ENCODE assay signal across 22 mouse cellular contexts in genomic region chr5:65794202-65794601, GRCm38 (mm10). TPM values are rescaled to one million over a fixed set of nuclear protein-coding genes. Genes with fewer than 3 reads are reported as not detected.
A peak's percentile ranks its signal among the peaks of the same experiment; 100 is the strongest.
DNase-seq lines count a peak whose midpoint lies in the region; ATAC-seq and TF ChIP-seq lines count a peak whose summit lies in the region.
"Had no signal": no experiment of that assay in that cellular context is flagged by ENCODE, and none has a peak within 500 bp of the region (broad histone marks: within the 10 kb centered on the region; RNA-seq: fewer than 3 reads in every experiment).

No protein-coding gene starts in this region.

- DNase-seq in embryonic facial prominence, embryonic 14.5 days (ENCODE audit: low spot score), result peak; percentile 8
- no peak for DNase-seq in embryonic facial prominence, embryonic 10.5 days (ENCODE audit: low spot score)
- DNase-seq in lung, embryonic 14.5 days, result peak; percentile 62
- no peak for DNase-seq in lung, adult 18-20 months
- DNase-seq in NIH3T3 (ENCODE audit: low read depth), result peak; percentile 19
- no peak for DNase-seq in right cerebral cortex, postnatal 36 days (ENCODE audit: low spot score in 2 of 2)
- DNase-seq in left cerebral cortex, postnatal 36 days (ENCODE audit: low spot score in 2 of 2), result no peak
- DNase-seq: adrenal gland, adult 8-10 months; cerebellum, adult 8-10 months; gastrocnemius, postnatal 36 days; heart, adult 2 months; kidney, adult 2 months; lung, postnatal 10 days; midbrain, embryonic 14.5 days; right cerebral cortex, adult 18-20 months; thymus, adult 18-20 months had no signal

- no peak overlapping the region for H3K4me3 ChIP-seq in embryonic facial prominence, embryonic 14.5 days (ENCODE audit: low read depth, low read length)
- no peak overlapping the region for H3K4me3 ChIP-seq in embryonic facial prominence, embryonic 10.5 days
- no peak overlapping the region for H3K4me3 ChIP-seq in lung, embryonic 14.5 days (ENCODE audit: low read depth, low read length)
- H3K4me3 ChIP-seq: heart, adult 2 months; heart, embryonic 13.5 days; hindbrain, embryonic 13.5 days; neural tube, embryonic 12.5 days had no signal

- intact Hi-C loops in left cerebral cortex, postnatal 36 days (cut with DNase I), result no loop called here

- WGBS in embryonic facial prominence, embryonic 14.5 days, result 78% methylated on average over 3 of the region's 3 CpGs
- WGBS in embryonic facial prominence, embryonic 10.5 days, result 92% methylated on average over 3 of the region's 3 CpGs
- 50% methylated on average over 3 of the region's 3 CpGs for WGBS in lung, embryonic 14.5 days

- H3K27me3 ChIP-seq in embryonic facial prominence, embryonic 14.5 days (replicated peaks; ENCODE audit: control insufficient read depth, insufficient read depth, low read length), result no peaks in the 10 kb centered on the region
- H3K27me3 ChIP-seq in embryonic facial prominence, embryonic 10.5 days (replicated peaks; ENCODE audit: low read depth, poor library complexity, severe bottlenecking), result no peaks in the 10 kb centered on the region
- H3K27me3 ChIP-seq in lung, embryonic 14.5 days (ENCODE audit: insufficient read depth, low read length), result no peaks in the 10 kb centered on the region
- H3K27me3 ChIP-seq: heart, embryonic 13.5 days; hindbrain, embryonic 13.5 days; neural tube, embryonic 12.5 days had no signal

- ATAC-seq in embryonic facial prominence, embryonic 14.5 days (ENCODE audit: low read depth), result no peak
- no peak for ATAC-seq in lung, embryonic 14.5 days (ENCODE audit: insufficient read depth)
- peak; percentile 19; the same call in 1 of the 2 replicates for ATAC-seq in megakaryocyte progenitor cell, adult 5-6 weeks (replicated peaks; ENCODE audit: poor library complexity)

- H3K9me3 ChIP-seq in embryonic facial prominence, embryonic 14.5 days (ENCODE audit: control insufficient read depth, low read length), result no peaks in the 10 kb centered on the region
- no peaks in the 10 kb centered on the region for H3K9me3 ChIP-seq in embryonic facial prominence, embryonic 10.5 days
- no peaks in the 10 kb centered on the region for H3K9me3 ChIP-seq in lung, embryonic 14.5 days (ENCODE audit: low read depth, low read length)
- H3K9me3 ChIP-seq: heart, embryonic 13.5 days; hindbrain, embryonic 13.5 days; neural tube, embryonic 12.5 days had no signal

- H3K9ac ChIP-seq in embryonic facial prominence, embryonic 14.5 days (ENCODE audit: low read depth, low read length), result no peak overlapping the region
- no peak overlapping the region for H3K9ac ChIP-seq in lung, embryonic 14.5 days
- H3K9ac ChIP-seq: heart, embryonic 13.5 days; hindbrain, embryonic 13.5 days; liver, embryonic 14.5 days; neural tube, embryonic 12.5 days had no signal

- no peak overlapping the region for H3K4me2 ChIP-seq in embryonic facial prominence, embryonic 14.5 days (ENCODE audit: low read depth, low read length)
- H3K4me2 ChIP-seq in lung, embryonic 14.5 days, result no peak overlapping the region
- H3K4me2 ChIP-seq: heart, embryonic 13.5 days; hindbrain, embryonic 13.5 days; neural tube, embryonic 12.5 days had no signal

- peaks cover 72% of the 10 kb centered on the region for H3K36me3 ChIP-seq in embryonic facial prominence, embryonic 14.5 days (ENCODE audit: control insufficient read depth, insufficient read depth, low read length)
- H3K36me3 ChIP-seq in embryonic facial prominence, embryonic 10.5 days (replicated peaks), result peaks cover 83% of the 10 kb centered on the region
- peaks cover 51% of the 10 kb centered on the region for H3K36me3 ChIP-seq in lung, embryonic 14.5 days (ENCODE audit: insufficient read depth)

- no peak overlapping the region for H3K27ac ChIP-seq in embryonic facial prominence, embryonic 14.5 days (replicated peaks; ENCODE audit: low read depth, low read length)
- no peak overlapping the region for H3K27ac ChIP-seq in embryonic facial prominence, embryonic 10.5 days (replicated peaks)
- no peak overlapping the region for H3K27ac ChIP-seq in lung, embryonic 14.5 days (ENCODE audit: low read depth)
- H3K27ac ChIP-seq: heart, adult 2 months; heart, embryonic 13.5 days; hindbrain, embryonic 13.5 days; kidney, postnatal 0 days; neural tube, embryonic 12.5 days had no signal

- H3K4me1 ChIP-seq in embryonic facial prominence, embryonic 14.5 days (ENCODE audit: control insufficient read depth, insufficient read depth, low read length), result no peaks in the 10 kb centered on the region
- no peaks in the 10 kb centered on the region for H3K4me1 ChIP-seq in embryonic facial prominence, embryonic 10.5 days
- no peaks in the 10 kb centered on the region for H3K4me1 ChIP-seq in lung, embryonic 14.5 days (ENCODE audit: insufficient read depth)
- H3K4me1 ChIP-seq: hindbrain, embryonic 13.5 days; neural tube, embryonic 12.5 days had no signal

- TF ChIP-seq CTCF in lung, embryonic 14.5 days (IDR thresholded peaks at IDR 0.05; ENCODE audit: low read depth), result no peak

RNA-seq across cellular contexts. Expression of gene N4bp2, which starts 30.9 kb away (rescaled TPM):
- 33.6 and 34.6 TPM in 2 replicates for polyA plus RNA-seq in embryonic facial prominence, embryonic 14.5 days (2014; fragmentation: Nextera tagmentation; extraction: Ambion mirVana)
- polyA plus RNA-seq in embryonic facial prominence, embryonic 10.5 days (2016; fragmentation: Nextera tagmentation; extraction: Ambion mirVana), result 37.0 and 37.5 TPM in 2 replicates
- 33.0 and 33.2 TPM in 2 replicates for polyA plus RNA-seq in lung, embryonic 14.5 days (2014; fragmentation: Nextera tagmentation; extraction: Ambion mirVana)
- 39.1 and 39.8 TPM in 2 replicates for total RNA-seq in megakaryocyte progenitor cell, adult 5-6 weeks (2015)
- total RNA-seq in megakaryocyte progenitor cell, adult 5-6 weeks (2017), result 22.2 and 30.3 TPM in 2 replicates
- total RNA-seq in left cerebral cortex, postnatal 36 days (2021), result 10 to 100 TPM in 1 of 2 experiments, 1 to 10 TPM in 1; 4.4 to 12.0 TPM

Comparison
In these comparisons a context has a peak if more than half of its experiments do, and no peak if none do; other contexts are left out.
1. DNase-seq: peak in embryonic facial prominence, embryonic 14.5 days (single experiment), lung, embryonic 14.5 days (single experiment) and NIH3T3 (single experiment); none in embryonic facial prominence, embryonic 10.5 days (single experiment), lung, adult 18-20 months (0 of 2), right cerebral cortex, postnatal 36 days (0 of 2) and left cerebral cortex, postnatal 36 days (0 of 2).